Mouse (Mus musculus): ENCODE data around the gene Nol12. TPM values are rescaled to one million over a fixed set of nuclear protein-coding genes. Genes with fewer than 3 reads are reported as not detected.

Nol12 gene
- total RNA-seq, 2 experiments from 2014 or later = 37.3 to 44.0 TPM

DNA sequence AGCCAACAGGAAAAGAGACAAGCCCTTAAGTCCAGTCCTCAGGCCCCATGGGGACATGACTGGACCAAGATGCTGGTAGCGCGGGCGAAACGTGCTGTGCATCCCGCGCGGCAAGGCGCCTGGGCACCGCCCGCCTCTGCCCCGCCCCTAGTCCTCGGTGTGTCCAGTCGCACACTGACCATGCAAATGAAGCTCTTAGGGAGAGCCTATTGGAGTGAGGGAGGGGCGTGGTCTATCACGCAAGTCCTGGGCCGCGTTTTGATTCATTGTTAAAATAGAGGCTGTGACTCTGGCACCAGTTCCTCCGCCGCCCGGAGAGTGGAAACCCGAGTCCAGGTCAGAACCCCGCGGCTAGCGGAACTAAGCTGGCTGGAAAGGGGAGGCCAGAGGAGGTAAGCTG lies 12.9 kb downstream of the Nol12 start, which contains the start of gene Triobp:
Gene Triobp (plus strand): TSS at position 68 of the 400 bp plus-strand sequence.
- peak; percentile 75 to 82 for DNase-seq (ENCODE audit: low spot score in 2 of 2)

DNA sequence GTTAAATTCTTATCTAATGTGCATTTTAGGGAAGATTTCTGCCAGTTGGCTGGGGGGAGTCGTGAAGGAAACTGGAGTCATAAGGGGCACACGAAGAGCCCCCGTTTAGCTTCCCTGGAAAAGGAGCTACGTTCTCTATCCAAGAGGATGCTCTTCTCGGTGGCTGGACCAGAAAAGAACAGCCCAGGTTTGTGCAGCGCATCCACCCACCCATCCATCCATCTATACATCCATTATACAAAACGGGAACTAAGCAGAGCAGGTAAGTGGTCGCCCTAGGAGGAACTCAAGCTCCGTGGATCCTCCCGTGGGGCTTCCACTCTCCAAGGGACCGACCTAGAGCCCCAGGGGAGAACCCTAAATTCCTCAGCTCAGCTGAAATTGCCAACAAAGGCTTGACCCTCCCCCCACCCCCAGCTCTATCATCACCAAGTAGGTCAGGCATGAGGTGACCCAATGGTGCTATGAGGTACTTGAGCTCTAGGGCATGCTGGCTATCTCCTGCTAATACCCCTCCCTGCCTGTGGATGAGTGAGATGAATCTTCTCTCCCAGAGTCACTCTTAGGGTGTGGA lies 13.5 kb downstream of the Nol12 start:
- no peak for DNase-seq (ENCODE audit: low spot score in 2 of 2)

DNA sequence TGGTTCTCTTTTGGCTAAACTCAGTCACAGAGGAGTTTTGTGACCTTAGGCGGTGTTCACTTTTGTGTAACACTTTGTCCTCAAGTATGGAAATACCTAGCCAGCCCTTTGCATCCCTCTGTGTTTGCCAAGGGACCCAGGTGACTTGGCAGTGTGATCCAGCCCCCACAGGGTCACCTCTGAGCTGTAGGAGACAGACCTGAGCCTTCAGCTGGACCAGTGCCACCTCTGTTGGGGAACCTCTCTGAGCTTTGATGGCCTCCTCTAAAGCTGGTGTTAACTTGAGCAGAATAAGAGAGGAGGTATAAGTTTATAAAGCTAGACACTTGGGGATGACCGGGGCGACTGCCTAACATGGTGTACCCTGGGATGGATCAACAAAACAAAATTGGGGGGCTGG lies 14.2 kb downstream of the Nol12 start:
- no peak for DNase-seq (ENCODE audit: low spot score in 2 of 2)

DNA sequence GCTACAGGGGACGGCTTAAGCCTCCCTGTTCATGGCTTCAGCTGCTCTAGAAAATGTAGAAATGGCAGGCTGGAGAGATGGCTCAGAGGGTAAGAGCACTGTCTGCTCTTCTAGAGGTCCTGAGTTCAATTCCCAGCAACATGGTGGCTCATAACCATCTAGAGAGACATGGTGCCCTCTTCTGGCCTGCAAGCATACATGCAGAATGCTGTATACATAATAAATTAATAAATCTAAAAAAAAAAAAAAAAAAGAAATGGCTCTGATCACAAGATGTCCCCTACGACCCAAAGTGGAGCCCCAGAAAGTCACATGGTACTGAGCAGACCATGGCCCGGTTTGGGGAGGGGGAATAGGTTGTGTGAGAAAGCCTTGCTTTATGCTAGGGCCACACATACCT lies 20.9 kb downstream of the Nol12 start:
- no peak for DNase-seq (ENCODE audit: low spot score in 2 of 2)

DNA sequence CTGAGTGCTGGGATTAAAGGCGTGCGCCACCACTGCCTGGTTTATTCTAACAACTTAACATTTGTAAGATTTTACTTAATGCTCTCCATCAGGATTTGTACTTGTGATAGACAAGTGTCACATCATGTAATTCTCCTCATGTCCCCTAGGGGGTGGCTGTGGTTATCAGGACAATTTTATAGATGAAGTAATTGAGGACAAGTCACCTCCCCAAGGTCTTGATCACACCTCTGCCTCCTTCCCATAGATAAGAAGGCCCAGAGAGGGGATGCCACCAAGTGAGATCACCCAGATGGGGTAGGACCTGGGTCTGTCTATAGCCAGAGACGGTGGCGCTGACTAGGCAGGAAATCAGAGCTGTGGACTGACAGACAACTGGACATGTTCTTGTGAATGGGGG lies 21.6 kb downstream of the Nol12 start:
- DNase-seq (ENCODE audit: low spot score in 2 of 2) = no peak

DNA sequence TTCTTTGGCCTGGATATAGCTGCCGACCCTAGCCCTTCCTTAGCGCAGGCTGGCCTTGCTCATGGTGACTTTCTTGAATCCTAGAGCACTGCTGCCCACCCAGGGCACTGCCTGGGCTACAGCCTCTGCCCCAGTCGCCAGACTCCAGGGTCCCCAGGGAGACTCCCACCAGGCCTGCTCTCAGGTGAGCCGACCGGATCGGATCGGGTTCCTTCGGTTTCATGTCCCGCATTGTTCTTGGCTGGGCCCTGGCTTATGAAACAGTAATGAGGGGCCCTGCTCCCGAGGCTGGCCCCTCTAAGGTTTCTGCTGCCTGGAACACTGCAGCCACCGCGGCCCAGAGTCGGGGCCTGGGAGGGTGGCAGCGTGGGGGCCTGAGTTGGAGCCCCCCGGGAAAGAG lies 22.3 kb downstream of the Nol12 start:
- no peak for DNase-seq (ENCODE audit: low spot score in 2 of 2)

DNA sequence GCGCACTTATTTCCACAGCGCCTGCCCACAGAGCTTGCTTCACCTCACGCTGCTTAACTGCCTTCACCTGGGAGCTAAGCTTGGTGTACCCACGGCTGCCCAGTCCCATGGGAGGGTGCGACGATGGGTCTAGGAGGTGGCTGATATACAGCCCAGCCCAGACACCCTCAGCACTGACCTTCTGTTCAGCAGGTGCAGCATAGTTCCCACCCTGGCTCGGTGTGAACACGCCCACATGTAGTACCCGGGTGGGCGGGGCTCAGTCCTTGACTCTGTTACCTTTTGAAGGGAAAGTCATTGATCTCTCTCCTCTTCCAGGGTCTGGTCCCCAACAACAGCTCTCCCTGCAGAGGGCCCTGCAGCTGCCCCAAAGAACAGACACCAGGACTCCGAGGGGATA lies 24.8 kb downstream of the Nol12 start:
- DNase-seq (ENCODE audit: low spot score in 2 of 2) = no peak

DNA sequence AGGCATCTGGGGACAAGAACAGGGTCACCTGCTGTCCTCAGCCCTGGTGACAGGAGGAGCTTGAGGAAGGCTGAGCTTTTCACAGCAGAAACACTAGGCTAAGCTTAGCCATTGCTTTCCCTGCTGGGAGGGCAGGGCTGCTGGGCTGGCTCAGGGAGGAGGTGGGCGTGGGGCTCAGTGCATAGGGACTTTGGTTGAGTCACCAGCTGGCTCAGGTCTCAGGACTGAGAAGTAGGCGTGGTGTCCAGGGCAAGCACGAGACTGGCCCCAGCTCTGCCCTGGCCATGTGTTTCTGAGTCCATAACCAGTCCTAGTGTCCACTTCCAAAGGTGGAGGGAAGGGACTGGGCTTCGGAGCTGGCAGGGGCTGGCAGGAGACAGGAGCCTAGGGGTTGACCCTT lies 25.4 kb downstream of the Nol12 start:
- DNase-seq (ENCODE audit: low spot score in 2 of 2) = no peak

DNA sequence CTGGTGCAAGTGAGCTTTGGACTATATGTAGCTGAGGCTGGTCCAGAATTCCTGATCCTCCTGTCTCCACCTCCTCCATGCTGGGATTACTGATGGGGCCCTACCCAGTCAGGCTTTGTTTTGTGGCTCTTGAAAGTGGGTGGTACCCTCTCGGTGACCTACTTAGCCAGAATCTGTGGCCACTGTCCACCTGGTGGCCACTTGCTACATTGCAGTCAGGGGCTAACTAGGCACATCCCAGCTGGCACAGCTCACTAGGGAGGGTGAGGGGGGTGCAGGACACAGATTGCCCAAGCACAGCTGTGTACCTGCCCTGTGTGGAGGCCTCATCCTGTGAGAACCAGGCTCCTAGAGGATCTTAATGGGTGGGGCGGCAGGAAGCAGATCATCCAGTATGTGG lies 28.2 kb downstream of the Nol12 start:
- peak; percentile 40 to 46 for DNase-seq (ENCODE audit: low spot score in 2 of 2)

DNA sequence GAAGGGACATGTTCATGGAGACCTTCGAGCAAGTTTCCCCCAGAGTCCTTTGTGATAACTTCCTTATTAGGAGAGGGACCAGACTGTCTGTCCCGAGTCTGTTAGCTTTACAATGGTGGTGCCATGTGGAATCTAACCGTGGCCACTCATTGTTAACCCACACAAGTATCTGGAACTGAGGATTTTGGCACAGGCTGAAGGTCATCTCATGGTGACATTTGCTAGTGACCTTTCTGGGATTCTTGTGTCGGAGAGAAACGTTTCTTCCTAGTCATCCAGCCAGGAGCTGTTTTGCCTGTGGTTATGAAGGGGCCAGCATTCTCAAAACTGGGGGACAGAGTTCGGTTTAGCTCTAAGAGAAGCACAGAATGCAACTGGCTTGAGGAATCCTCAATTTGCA lies 36.9 kb downstream of the Nol12 start:
- DNase-seq (ENCODE audit: low spot score in 2 of 2) = no peak

DNA sequence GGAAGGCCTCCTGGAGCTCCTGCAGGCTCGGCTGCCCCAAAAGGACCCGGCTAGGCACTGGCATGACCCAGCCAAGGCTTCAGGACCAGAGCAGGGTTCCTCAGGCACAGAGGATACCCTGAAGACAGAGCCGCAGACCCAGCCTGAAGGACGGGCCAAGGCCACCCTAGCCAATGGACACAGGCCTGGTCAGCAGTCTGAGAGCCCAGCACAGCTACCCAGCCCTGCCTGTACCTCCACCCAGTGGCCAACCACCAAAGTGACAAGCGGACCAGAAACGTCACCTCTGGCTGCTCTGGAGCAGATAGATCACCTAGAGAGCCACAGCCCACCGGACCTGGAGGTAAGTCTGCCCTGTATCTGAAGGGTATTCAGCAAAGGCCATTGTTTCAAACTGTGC lies 39.2 kb downstream of the Nol12 start:
- no peak for DNase-seq (ENCODE audit: low spot score in 2 of 2)

DNA sequence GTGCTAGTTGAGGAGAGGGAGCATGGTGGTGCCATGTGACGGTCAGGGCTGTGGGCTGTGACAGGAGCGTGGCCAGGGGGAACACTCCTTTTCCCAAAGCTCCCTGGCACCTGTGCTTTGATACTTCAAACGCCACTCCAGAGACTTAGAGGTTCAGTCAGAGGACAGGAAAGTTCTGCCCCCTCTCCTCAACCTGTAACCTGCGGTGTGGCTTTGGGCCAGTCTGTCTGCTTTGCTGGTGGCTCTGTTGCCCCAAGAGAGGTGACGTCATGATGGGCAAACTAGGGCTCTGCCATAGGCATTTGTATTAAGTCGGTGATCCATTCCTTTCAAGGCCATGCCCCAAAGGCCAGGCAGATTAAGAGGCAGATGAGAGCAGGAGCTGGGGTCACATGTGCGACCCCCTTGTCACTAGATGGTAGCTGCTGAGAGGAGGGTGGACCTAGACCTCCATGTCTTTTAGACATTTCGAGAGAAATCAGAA lies 43.0 kb downstream of the Nol12 start:
- no peak for DNase-seq (ENCODE audit: low spot score in 2 of 2)

DNA sequence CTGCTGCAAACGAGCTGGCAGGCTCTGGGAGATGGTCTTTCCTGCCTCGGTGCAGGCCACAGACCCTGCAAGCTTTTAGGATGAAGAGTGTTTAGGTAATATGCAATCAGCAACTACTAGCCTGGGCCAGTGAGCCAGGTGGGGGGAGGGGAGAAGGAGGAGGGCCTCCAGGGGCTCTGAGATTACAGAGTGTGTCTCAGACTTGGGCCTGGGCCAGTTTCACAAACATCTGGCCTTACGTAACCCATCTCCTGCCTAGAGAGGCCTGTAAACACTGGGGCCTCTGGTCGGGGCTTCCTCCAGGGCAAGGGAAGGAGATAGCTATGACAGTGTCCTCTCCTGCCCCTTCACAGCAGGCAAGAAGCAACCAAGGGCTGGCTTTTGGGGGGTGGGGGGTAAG lies 44.1 kb downstream of the Nol12 start:
- no peak for DNase-seq (ENCODE audit: low spot score in 2 of 2)

DNA sequence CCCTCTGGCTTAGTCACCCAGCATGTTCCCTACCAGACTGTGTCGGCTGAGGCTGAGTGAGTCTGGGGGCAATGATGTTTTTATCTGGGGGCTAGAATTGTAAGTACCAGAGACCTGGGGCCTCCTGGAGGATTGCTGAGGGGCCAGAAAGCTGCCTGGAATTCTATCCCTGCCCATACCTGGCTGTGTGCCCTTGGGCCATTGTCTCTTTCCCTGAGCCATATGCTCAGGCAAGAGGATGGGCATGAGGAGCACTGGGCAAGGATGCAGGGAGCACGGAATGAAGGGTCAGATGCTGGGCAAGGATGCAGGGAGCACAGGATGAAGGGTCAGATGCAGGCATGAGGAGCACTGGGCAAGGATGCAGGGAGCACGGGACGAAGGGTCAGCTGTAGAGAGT lies 45.4 kb downstream of the Nol12 start:
- DNase-seq (ENCODE audit: low spot score in 2 of 2) = no peak

DNA sequence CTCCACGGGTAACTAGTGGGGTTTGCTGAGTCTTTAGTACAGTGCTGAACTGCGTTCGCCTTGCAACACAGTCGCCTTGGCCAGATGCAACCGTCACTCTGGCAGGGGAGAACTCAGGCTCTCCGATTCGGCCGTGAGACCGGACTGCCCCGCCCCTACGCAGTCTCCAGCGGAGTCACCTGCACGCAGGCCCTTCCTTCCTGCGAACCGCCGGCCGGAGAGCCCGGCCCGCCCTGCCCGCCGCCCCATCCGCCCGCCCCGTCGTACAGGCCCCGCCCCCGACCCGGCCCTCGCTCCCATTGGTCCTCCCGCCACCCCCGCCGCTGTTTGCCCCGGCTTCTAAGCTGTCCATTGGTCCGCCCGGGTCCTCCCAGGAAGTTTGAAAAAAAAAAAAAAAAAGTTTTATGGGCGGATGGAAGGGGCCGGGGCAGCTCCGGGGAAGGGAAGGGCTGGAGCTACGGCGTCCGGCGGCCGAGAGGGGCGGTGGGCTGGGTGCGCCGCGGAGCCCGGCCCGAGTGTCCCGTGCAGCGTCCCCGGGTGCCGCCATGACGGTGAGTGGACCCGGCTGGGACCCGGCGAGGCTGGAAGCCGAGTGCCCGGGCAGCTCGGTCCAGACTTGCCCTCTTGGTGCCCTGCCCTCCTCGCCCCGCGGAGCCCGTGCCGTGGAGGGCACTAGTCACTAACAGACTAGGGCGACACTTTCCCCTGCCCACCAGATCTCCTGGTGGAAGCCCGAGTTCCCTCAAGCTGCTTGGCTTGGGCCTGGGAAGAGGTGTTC lies 48.1 kb downstream of the Nol12 start:
- peak; percentile 38 to 56 for DNase-seq (ENCODE audit: low spot score in 2 of 2)

DNA sequence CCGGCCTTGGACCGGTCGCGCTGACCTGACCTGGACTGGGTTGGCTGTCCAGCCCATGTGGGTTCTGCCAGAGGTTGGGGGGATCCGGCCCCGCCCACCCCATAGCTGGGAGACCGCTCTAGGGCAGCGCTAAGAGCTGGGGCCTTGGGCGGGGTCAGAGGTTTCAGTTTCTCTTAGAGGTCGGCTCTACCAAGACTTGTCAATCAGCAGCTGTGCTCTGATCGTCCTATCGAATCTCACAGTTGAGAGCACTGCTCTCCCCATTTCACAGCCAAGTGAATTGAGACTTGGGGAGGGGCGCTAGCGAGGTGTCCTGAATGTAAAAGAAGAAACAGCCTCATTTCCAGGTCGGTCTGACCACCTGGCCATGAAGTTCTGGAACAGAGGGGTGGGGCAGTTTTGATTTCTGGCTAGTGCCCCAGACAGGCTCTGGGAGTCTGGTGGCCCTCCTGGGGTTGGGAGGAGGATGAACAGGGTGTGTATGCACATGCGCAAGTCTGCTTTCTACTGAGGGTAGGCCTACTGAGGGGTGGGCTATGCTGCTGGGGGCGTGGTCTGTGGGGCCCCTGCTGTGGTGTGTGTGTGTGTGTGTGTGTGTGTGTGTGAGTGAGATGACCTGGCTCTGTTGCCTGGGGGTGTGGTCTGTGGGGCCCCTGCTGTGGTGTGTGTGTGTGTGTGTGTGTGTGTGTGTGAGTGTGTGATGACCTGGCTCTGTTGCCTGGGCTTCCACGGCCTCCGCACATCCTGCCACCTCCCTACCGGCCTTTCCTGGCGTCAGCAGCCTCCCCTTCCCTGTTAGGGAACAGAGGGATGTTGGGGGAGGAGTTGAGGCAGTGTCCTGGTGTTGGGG lies 48.9 kb downstream of the Nol12 start:
- DNase-seq (ENCODE audit: low spot score in 2 of 2) = peak in 1 of 2 experiments; percentile 23

DNA sequence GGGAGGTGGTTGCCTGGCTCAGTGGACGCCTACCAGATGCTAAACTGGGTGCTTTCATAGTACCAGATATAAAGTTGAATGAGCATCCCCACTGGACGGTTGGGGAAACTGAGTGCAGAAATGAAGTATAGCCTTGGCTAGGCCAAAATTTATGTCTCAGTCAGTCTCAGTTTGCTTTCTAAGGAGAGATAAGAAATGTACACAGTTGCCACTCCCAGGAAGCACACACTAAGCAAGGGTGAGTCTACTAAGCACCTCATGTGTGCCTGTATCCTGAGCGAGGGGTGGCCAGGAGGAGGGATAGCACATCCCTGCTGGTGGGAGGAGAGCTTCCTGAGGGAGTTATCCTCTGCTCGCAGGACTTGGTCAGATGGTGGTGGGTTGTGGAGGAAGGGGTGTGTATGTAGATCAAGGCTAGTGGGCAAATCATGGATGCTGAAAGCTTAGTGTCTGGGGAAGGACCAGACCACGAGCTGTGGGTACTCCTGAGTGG lies 49.6 kb downstream of the Nol12 start:
- peak in 1 of 2 experiments; percentile 16 for DNase-seq (ENCODE audit: low spot score in 2 of 2)

DNA sequence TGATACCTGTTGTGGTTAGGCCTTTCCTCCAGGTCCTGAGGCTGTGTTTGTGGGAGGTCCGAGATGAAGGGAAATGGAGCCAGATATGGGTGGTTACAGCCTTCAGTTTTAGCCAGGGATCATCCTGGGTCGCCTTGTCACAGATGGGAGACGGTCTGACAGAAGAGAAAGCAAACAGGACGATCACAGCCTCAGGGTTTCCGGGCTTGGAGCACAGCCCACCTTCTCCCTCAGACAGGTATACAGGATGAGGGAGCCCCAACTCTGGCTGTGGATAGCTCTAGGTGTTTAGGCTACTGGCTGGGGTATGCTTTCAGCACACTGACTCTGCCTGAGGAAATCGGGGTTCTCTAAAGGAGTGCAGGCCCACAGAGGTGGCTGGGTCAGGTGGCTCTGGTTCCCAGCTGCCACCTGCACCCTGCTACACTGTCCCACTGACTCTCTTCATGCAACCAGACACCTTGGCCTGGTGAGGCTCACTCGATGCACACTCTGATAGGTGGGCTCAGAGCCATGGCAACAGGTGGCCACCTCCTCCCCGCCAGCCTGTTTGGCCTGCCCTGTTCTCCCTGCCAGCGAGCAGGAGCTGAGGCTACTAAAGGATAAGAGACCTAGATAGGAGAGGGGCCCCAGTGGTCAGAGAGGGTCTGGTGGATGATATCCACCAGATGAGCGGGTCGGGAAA lies 51.9 kb downstream of the Nol12 start:
- DNase-seq (ENCODE audit: low spot score in 2 of 2) = no peak

DNA sequence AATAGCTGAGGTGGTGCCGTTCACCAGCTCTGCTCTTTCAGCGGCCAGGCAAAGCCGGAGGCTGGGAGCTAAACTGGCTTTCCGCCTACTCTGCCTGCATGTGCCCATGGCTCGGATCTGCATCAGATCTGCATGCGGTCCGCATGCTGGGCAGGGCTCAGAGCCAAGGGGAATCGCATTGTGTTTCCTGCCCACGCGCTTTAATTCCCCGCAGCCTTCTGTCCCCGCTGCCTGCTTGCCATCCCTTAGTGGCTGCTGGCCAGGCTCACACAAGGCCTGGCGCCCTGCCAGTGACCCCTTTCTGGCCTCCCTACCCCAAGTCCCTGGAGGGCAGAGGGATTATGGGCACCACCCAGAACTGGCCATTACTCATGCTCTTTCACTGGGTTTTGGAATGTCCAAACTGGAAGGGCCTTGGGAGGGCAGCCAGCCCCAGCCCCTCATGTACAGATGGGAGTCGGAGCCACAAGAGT lies 53.8 kb downstream of the Nol12 start:
- DNase-seq (ENCODE audit: low spot score in 2 of 2) = peak; percentile 83 to 91

DNA sequence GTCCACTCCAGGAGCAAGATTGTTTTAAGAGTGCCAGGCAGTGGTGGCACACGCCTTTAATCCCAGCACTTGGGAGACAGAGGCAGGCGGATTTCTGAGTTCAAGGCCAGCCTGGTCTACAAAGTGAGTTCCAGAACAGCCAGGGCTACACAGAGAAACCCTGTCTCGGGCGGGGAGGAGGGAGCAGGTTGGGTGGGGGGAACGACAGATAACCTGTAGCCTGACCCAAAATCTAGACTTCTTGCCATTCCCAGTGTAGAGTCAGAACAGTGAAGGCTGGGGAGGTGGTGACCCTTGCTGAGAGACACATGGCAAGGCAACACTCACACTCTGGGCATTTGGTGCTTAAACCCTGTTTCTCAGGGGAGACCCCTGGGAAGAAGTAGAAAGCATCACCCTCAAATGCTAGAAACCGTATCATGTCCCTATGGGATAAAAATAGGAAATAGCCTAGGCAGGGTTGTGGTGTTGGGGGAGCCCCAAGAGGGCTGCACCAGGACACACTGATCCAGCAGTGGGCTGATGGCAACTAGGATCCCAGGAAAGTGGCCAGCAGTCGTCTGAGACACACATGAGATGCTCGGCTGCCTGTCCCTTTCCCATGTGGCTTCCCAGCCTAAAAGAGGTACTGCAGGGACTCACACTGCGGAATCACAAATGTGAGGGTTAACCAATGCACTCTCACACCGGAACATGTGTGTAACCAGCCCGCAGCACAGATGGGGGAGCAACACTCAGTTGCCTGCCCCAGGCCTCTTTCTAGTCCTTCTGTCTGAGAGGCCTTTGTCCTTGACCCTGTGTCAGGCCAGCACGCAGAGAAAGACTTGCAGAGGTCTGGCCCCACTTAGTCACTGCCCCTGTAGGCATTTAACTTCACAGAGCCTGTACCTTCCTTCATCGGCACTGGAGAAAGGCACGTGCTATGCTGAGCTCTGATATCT lies 54.7 kb downstream of the Nol12 start:
- no peak for DNase-seq (ENCODE audit: low spot score in 2 of 2)

Data from left cerebral cortex, adult 18-20 months (tissue).